Mouse (Mus musculus) CD4-positive, CD25-positive, alpha-beta regulatory T cell (primary cell): ENCODE results near the gene Spr. TPM values are rescaled to one million over a fixed set of nuclear protein-coding genes. Genes with fewer than 3 reads are reported as not detected.

Experiments used
- polyA plus RNA-seq: library from polyadenylated mRNA; unstranded; fragments of 100-300 nt; shearing (Covaris generic); gene quantifications from one replicate; pipeline ENCODE4 v1.2.1, GENCODE M21; 2017

Spr gene
- polyA plus RNA-seq = 68.4 TPM

GRCm38 (mm10) chr6:85137217-85138035 lies at the start of gene Spr:
Spr (minus strand) TSS chr6:85137766.

Other genes with a start within 250 kb of the Spr start
- gene Exoc6b, start 68.3 kb downstream of the Spr start, polyA plus RNA-seq = 26.7 TPM
- not detected for gene Emx1, start 49.7 kb upstream of the Spr start, polyA plus RNA-seq
- 1.0 TPM for gene Sfxn5, start 195.7 kb upstream of the Spr start, polyA plus RNA-seq
- 0.67 TPM for gene Rab11fip5, start 236.9 kb upstream of the Spr start, polyA plus RNA-seq